Mouse (Mus musculus) embryonic fibroblast, embryonic 13.5 days (primary cell): ENCODE measurements around the gene A830005F24Rik.

Source experiments
- CTCF ChIP-seq: IDR thresholded peaks from 2 replicates; pipeline ENCODE4 v1.5.1; 2011; ENCODE audit warnings: mild to moderate bottlenecking, control low read depth, low read length, moderate library complexity, borderline replicate concordance; ENCODE audit not compliant: insufficient read depth
- POLR2A ChIP-seq: IDR thresholded peaks from 2 replicates; pipeline ENCODE4 v1.6.1; 2011; ENCODE audit warnings: low read depth, mild to moderate bottlenecking, control low read depth, low read length, moderate library complexity

GRCm38 (mm10) chr13:48555976-48556375, 42.6 kb downstream of the A830005F24Rik start:
- TF ChIP-seq POLR2A (no peak), CTCF (no peak)
